ENCODE assay signal across 10 mouse cellular contexts in the genomic region with DNA sequence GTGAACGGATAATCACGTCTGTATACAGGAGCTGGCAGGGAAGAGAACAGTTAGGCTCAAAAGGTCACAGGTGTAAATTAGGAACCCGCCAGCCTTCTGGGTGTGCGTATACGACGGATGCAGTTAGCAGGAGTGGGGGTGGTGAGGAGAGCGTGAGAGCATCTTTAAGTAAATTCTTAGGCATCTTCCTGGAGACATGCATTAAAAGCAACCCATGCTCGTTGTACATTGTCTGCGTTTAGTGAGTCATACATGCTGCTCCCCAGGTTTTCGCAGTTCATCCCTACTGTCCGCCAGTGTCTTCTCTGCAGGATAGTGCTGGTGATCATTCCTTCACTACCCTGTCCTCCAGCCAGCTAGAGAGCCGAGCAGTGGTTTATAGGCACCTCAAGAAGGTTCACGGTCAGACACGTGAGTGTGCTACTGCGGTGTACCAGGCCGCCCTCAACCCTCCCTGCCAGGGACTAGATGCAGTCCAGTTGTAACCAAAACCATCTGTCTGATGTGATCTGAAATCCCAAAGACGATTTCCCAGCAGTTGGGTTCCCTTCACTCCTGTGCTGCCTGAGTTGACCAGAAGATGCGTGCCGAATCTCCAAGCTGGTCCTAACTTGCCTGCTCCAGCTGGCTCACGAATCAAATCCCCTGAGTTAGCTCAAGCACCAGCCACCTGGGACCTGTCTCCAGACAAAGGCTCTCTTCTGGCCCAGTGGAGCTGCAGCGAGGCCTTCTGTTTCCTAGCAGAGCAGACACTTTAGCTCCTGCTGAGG.
A peak's percentile ranks its signal among the peaks of the same experiment; 100 is the strongest.
DNase-seq lines count a peak whose midpoint lies in the region; ATAC-seq and TF ChIP-seq lines count a peak whose summit lies in the region.
"Had no signal": no experiment of that assay in that cellular context is flagged by ENCODE, and none has a peak within 500 bp of the region (broad histone marks: within the 10 kb centered on the region; RNA-seq: fewer than 3 reads in every experiment).

No protein-coding gene starts in this region.

- intact Hi-C loops in left cerebral cortex, adult 2 months (cut with DNase I) = no loop called here
- intact Hi-C loops in left cerebral cortex, postnatal 36 days (cut with DNase I) = no loop called here

- no peak overlapping the region for H3K4me2 ChIP-seq in embryonic facial prominence, embryonic 15.5 days (replicated peaks)
- H3K4me2 ChIP-seq in limb, embryonic 11.5 days (ENCODE audit: low read depth, severe bottlenecking) = no peak overlapping the region
- H3K4me2 ChIP-seq in stomach, embryonic 15.5 days = no peak overlapping the region
- H3K4me2 ChIP-seq: heart, embryonic 15.5 days had no signal

- no peak overlapping the region for H3K4me3 ChIP-seq in left cerebral cortex, adult 2 months
- no peak overlapping the region for H3K4me3 ChIP-seq in embryonic facial prominence, embryonic 15.5 days (replicated peaks)
- H3K4me3 ChIP-seq in limb, embryonic 11.5 days (ENCODE audit: low read depth, low read length) = no peak overlapping the region
- no peak overlapping the region for H3K4me3 ChIP-seq in stomach, embryonic 15.5 days (replicated peaks)
- H3K4me3 ChIP-seq: heart, embryonic 15.5 days; megakaryocyte, embryonic 14.5 days had no signal

- peak overlapping the region; percentile 19; the same call in 1 of the 2 replicates for H3K27ac ChIP-seq in left cerebral cortex, adult 2 months
- no peak overlapping the region for H3K27ac ChIP-seq in embryonic facial prominence, embryonic 15.5 days (replicated peaks)
- H3K27ac ChIP-seq in limb, embryonic 11.5 days (replicated peaks; ENCODE audit: low read depth, low read length) = peak overlapping the region; percentile 57; the same call in 1 of the 2 replicates
- peak overlapping the region; percentile 4; the same call in 1 of the 2 replicates for H3K27ac ChIP-seq in stomach, embryonic 15.5 days
- H3K27ac ChIP-seq: heart, embryonic 15.5 days had no signal

- TF ChIP-seq CTCF in left cerebral cortex, adult 2 months (IDR thresholded peaks at IDR 0.05) = no peak

- peaks cover 24% of the 10 kb centered on the region for H3K4me1 ChIP-seq in embryonic facial prominence, embryonic 15.5 days
- peaks cover 18% of the 10 kb centered on the region for H3K4me1 ChIP-seq in limb, embryonic 11.5 days (ENCODE audit: control insufficient read depth, insufficient read depth, low read length)
- H3K4me1 ChIP-seq in stomach, embryonic 15.5 days = peaks cover 10% of the 10 kb centered on the region; the same call in 1 of the 2 replicates

- DNase-seq in left cerebral cortex, adult 2 months (ENCODE audit: extremely low spot score in 1 of 2, low spot score in 2 of 2) = no peak
- no peak for DNase-seq in left cerebral cortex, postnatal 36 days (ENCODE audit: low spot score in 2 of 2)
- peak; percentile 68 for DNase-seq in limb, embryonic 11.5 days (ENCODE audit: low spot score)
- no peak for DNase-seq in heart, adult 18-20 months
- no peak for DNase-seq in liver

- 66% methylated on average over 21 of the region's 21 CpGs for WGBS in embryonic facial prominence, embryonic 15.5 days
- 54% methylated on average over 21 of the region's 21 CpGs for WGBS in limb, embryonic 11.5 days
- 72% methylated on average over 21 of the region's 21 CpGs for WGBS in stomach, embryonic 15.5 days

- no peak overlapping the region for H3K9ac ChIP-seq in embryonic facial prominence, embryonic 15.5 days
- no peak overlapping the region for H3K9ac ChIP-seq in limb, embryonic 11.5 days (ENCODE audit: low read length)
- no peak overlapping the region for H3K9ac ChIP-seq in stomach, embryonic 15.5 days
- H3K9ac ChIP-seq: heart, embryonic 15.5 days had no signal

- no peaks in the 10 kb centered on the region for H3K27me3 ChIP-seq in embryonic facial prominence, embryonic 15.5 days
- H3K27me3 ChIP-seq in limb, embryonic 11.5 days (ENCODE audit: control insufficient read depth, insufficient read depth, low read length) = no peaks in the 10 kb centered on the region
- H3K27me3 ChIP-seq in stomach, embryonic 15.5 days (replicated peaks) = no peaks in the 10 kb centered on the region
- H3K27me3 ChIP-seq: heart, embryonic 15.5 days; megakaryocyte, embryonic 14.5 days had no signal

- no peaks in the 10 kb centered on the region for H3K36me3 ChIP-seq in embryonic facial prominence, embryonic 15.5 days
- H3K36me3 ChIP-seq in limb, embryonic 11.5 days (ENCODE audit: control insufficient read depth, insufficient read depth, low read length) = no peaks in the 10 kb centered on the region
- no peaks in the 10 kb centered on the region for H3K36me3 ChIP-seq in stomach, embryonic 15.5 days
- H3K36me3 ChIP-seq: heart, embryonic 15.5 days had no signal

- H3K9me3 ChIP-seq in embryonic facial prominence, embryonic 15.5 days (replicated peaks) = no peaks in the 10 kb centered on the region
- no peaks in the 10 kb centered on the region for H3K9me3 ChIP-seq in limb, embryonic 11.5 days (ENCODE audit: control insufficient read depth, low read length)
- no peaks in the 10 kb centered on the region for H3K9me3 ChIP-seq in stomach, embryonic 15.5 days
- H3K9me3 ChIP-seq: heart, embryonic 15.5 days had no signal

- 0 out of 2 replicates have a peak, but pooled peaks have one; percentile 41 for ATAC-seq in embryonic facial prominence, embryonic 15.5 days (ENCODE audit: insufficient number of reproducible peaks, low FRiP score, low TSS enrichment, low read depth)
- peak; percentile 51; the same call in 1 of the 2 replicates for ATAC-seq in limb, embryonic 11.5 days (ENCODE audit: insufficient number of reproducible peaks, low FRiP score, low TSS enrichment, low read depth)
- ATAC-seq in stomach, embryonic 15.5 days (ENCODE audit: insufficient read depth, low FRiP score, low read depth) = no peak
- no peak for ATAC-seq in megakaryocyte progenitor cell, adult 5-6 weeks (replicated peaks; ENCODE audit: poor library complexity)

Comparison
In these comparisons a context has a peak if more than half of its experiments do, and no peak if none do; other contexts are left out.
1. ATAC-seq: peak in embryonic facial prominence, embryonic 15.5 days (single experiment) and limb, embryonic 11.5 days (single experiment); none in stomach, embryonic 15.5 days (single experiment) and megakaryocyte progenitor cell, adult 5-6 weeks (single experiment).